Mouse (Mus musculus): Measurements from ENCODE around the gene Cradd. TPM values are rescaled to one million over a fixed set of nuclear protein-coding genes. Genes with fewer than 3 reads are reported as not detected.

The Cradd gene
- total RNA-seq, 2 experiments from 2014 or later: 13.0 to 14.0 TPM

GRCm38 (mm10) chr10:95164949-95165348, 159.0 kb downstream of the Cradd start:
- DNase-seq (ENCODE audit: low spot score in 2 of 2): no peak

GRCm38 (mm10) chr10:95162691-95163374, 161.1 kb downstream of the Cradd start:
- no peak for DNase-seq (ENCODE audit: low spot score in 2 of 2)

GRCm38 (mm10) chr10:95159675-95160256, 164.2 kb downstream of the Cradd start:
- DNase-seq (ENCODE audit: low spot score in 2 of 2): no peak

- DNase-seq (ENCODE audit: low spot score in 2 of 2): no peak
Measured at GRCm38 (mm10) chr10:95156410-95156809, 167.5 kb downstream of the Cradd start.

- no peak for DNase-seq (ENCODE audit: low spot score in 2 of 2)
Measured at GRCm38 (mm10) chr10:95154675-95155074, 169.3 kb downstream of the Cradd start.

GRCm38 (mm10) chr10:95153224-95153623, 170.7 kb downstream of the Cradd start:
- DNase-seq (ENCODE audit: low spot score in 2 of 2): no peak

GRCm38 (mm10) chr10:95152503-95152989, 171.4 kb downstream of the Cradd start:
- DNase-seq (ENCODE audit: low spot score in 2 of 2): no peak

GRCm38 (mm10) chr10:95151012-95151768, 172.7 kb downstream of the Cradd start:
- no peak for DNase-seq (ENCODE audit: low spot score in 2 of 2)

- DNase-seq (ENCODE audit: low spot score in 2 of 2): no peak
Measured at GRCm38 (mm10) chr10:95149666-95150065, 174.3 kb downstream of the Cradd start.

- DNase-seq (ENCODE audit: low spot score in 2 of 2): no peak
Measured at GRCm38 (mm10) chr10:95148641-95149040, 175.3 kb downstream of the Cradd start.

GRCm38 (mm10) chr10:95147136-95147901, 176.6 kb downstream of the Cradd start:
- DNase-seq (ENCODE audit: low spot score in 2 of 2): no peak

- DNase-seq (ENCODE audit: low spot score in 2 of 2): no peak
Measured at GRCm38 (mm10) chr10:95146491-95146890, 177.4 kb downstream of the Cradd start.

- DNase-seq (ENCODE audit: low spot score in 2 of 2): no peak
Measured at GRCm38 (mm10) chr10:95145204-95145926, 178.6 kb downstream of the Cradd start.

- DNase-seq (ENCODE audit: low spot score in 2 of 2): no peak
Measured at GRCm38 (mm10) chr10:95144414-95145130, 179.4 kb downstream of the Cradd start.

- DNase-seq (ENCODE audit: low spot score in 2 of 2): no peak
Measured at GRCm38 (mm10) chr10:95143446-95144114, 180.4 kb downstream of the Cradd start.

- peak in 1 of 2 experiments; percentile 29 for DNase-seq (ENCODE audit: low spot score in 2 of 2)
Measured at GRCm38 (mm10) chr10:95142844-95143435, 181.0 kb downstream of the Cradd start.

GRCm38 (mm10) chr10:95141075-95141474, 182.9 kb downstream of the Cradd start:
- no peak for DNase-seq (ENCODE audit: low spot score in 2 of 2)

GRCm38 (mm10) chr10:95140191-95140590, 183.7 kb downstream of the Cradd start:
- no peak for DNase-seq (ENCODE audit: low spot score in 2 of 2)

- no peak for DNase-seq (ENCODE audit: low spot score in 2 of 2)
Measured at GRCm38 (mm10) chr10:95139645-95140044, 184.3 kb downstream of the Cradd start.

Measured in adrenal gland, postnatal 4 days (tissue).